Mouse (Mus musculus) midbrain, embryonic 11.5 days (tissue): ENCODE data around the gene Tmem211. TPM values are rescaled to one million over a fixed set of nuclear protein-coding genes. Genes with fewer than 3 reads are reported as not detected.
A peak's percentile ranks its signal among the peaks of the same experiment; 100 is the strongest.

Experiments used
- ATAC-seq: fragments of 200-750 bp; cut with Nextera tagmentation; 2 replicates; pipeline ENCODE4 v1.8.0; 2017; ENCODE audit warnings: moderate TSS enrichment, moderate library complexity; ENCODE audit not compliant: low FRiP score
- DNase-seq: peaks from one replicate; pipeline ENCODE4 v3.0.0; 2015; ENCODE audit warnings: low spot score; ENCODE audit errors: missing footprints
- H3K27ac ChIP-seq: fragments of 300-500 bp; sonication (generic); 2 replicates; pipeline ENCODE4 v1.5.1; 2014; ENCODE audit warnings: low read depth, low read length
- H3K27me3 ChIP-seq: fragments of 300-500 bp; sonication (generic); 2 replicates; pipeline ENCODE4 v1.6.1; 2014; ENCODE audit warnings: mild to moderate bottlenecking, low read length, moderate library complexity, mixed read lengths; ENCODE audit not compliant: control insufficient read depth, insufficient read depth
- H3K36me3 ChIP-seq: fragments of 300-500 bp; sonication (generic); 2 replicates; pipeline ENCODE4 v1.6.1; 2014; ENCODE audit warnings: mild to moderate bottlenecking, low read length, moderate library complexity, mixed read lengths; ENCODE audit not compliant: control insufficient read depth, insufficient read depth
- H3K4me1 ChIP-seq: fragments of 300-500 bp; sonication (generic); 2 replicates; pipeline ENCODE4 v1.6.1; 2014; ENCODE audit warnings: low read length; ENCODE audit not compliant: control insufficient read depth, insufficient read depth
- H3K4me2 ChIP-seq: fragments of 300-500 bp; sonication (generic); 2 replicates; pipeline ENCODE4 v1.6.1; 2014; ENCODE audit warnings: mild to moderate bottlenecking, moderate library complexity
- H3K4me3 ChIP-seq: fragments of 300-500 bp; sonication (generic); 2 replicates; pipeline ENCODE4 v1.5.1; 2014; ENCODE audit warnings: low read depth, low read length
- H3K9ac ChIP-seq: fragments of 300-500 bp; sonication (generic); 2 replicates; pipeline ENCODE4 v1.6.1; 2014; ENCODE audit warnings: low read length
- H3K9me3 ChIP-seq: fragments of 300-500 bp; sonication (generic); 2 replicates; pipeline ENCODE4 v1.6.1; 2016; ENCODE audit warnings: low read length; ENCODE audit not compliant: control insufficient read depth
- WGBS: fragments of 180-500 bp; shearing (Covaris S2); extraction: QIAGEN DNeasy Blood & Tissue Kit; methylation state at CpG from one replicate; pipeline ENCODE4 v1.1.7; 2014; 5-methylcytosine and 5-hydroxymethylcytosine counted together
- polyA plus RNA-seq: library from polyadenylated mRNA; unstranded; fragments of >200 nt; fragmentation: Nextera tagmentation; extraction: Ambion mirVana; gene quantifications from 2 replicates; pipeline ENCODE4 v1.2.1, GENCODE M21; 2014

Gene Tmem211
- polyA plus RNA-seq, 1 experiment from 2014 or later: 0.16 TPM

DNA sequence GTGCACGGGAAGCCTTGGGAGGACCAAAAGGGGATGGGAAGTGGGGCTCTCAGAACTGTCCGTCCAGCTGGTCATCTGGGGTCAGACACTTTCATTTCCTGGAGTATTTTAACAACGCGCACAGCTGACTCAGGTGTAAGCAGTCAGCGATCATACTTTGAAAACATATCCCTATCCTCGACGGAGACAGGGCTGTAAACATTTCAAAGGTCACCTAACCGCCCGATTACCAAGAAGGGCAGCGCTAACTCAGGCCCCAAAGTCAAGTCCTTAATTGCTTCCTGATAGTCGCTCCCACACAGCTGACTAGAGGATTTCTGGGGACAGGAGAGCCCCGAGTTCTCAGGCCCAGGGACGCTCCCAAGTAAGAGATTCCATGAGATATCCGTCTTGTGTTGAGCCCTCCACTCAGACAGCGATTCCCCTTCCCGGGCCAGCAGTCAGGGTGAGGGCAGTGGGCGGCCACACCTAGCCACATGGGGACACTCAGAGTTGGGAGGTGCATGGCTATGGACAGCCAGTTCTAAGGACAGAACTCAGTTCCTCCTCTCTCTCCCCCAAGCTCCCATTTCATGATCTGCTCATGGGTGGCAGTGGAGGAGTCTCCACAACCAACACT, 8.0 kb upstream of the Tmem211 start:
- Histone ChIP-seq H3K36me3 (no peaks in the 10 kb centered on the region), H3K9ac (no peak overlapping the region), H3K27ac (no peak overlapping the region), H3K4me3 (no peak overlapping the region), H3K4me2 (no peak overlapping the region), H3K4me1 (peaks cover 5% of the 10 kb centered on the region), H3K27me3 (no peaks in the 10 kb centered on the region), H3K9me3 (no peaks in the 10 kb centered on the region)
- DNase-seq (no peak), ATAC-seq (no peak)
- WGBS: 88% methylated on average over 17 of the region's 17 CpGs

DNA sequence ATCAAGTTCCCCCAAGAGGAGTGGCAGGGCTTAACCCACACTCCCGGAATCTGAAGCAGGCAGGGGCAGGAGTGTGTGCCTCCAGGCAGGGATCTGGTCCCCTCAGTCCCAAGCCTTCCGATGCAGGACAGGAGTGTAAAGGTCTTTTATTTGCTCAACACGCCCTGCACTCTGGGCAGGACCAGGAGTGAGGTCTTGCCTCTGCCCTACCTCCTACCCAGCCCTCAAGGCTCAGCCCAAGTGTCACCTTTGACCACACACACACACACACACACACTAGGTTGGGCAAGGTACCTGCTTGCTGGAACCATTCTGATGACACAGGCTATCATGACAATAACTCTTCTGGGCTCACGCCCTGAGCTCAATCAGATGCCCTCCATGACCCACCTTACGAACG, 7.3 kb upstream of the Tmem211 start:
- Histone ChIP-seq H3K9me3 (no peaks in the 10 kb centered on the region), H3K4me2 (no peak overlapping the region), H3K4me1 (peaks cover 5% of the 10 kb centered on the region), H3K27ac (no peak overlapping the region), H3K4me3 (no peak overlapping the region), H3K27me3 (no peaks in the 10 kb centered on the region), H3K36me3 (no peaks in the 10 kb centered on the region), H3K9ac (no peak overlapping the region)
- 88% methylated on average over 6 of the region's 6 CpGs for WGBS
- DNase-seq (no peak), ATAC-seq (no peak)

DNA sequence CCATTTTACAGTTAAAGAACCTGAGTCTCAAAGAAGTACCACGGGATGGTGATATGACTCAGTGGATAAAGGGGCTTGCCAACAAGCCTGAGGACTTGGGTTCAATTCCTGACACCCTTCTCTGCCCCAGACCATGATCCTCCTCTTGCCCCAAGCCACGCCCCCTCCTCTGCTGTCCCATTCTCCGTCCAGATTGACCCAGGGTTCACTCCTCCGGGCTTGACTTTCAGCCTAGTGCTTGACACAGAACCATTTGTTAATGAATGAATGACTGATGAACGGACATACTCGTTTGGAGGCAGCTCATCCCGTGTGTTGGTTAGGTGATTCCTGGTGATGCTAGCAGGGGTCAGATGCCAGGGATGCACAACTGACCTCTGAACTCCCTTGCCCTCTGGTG, 6.8 kb upstream of the Tmem211 start:
- H3K4me1 ChIP-seq: peaks cover 5% of the 10 kb centered on the region
- peak overlapping the region; percentile 73; the same call in 1 of the 2 replicates for H3K4me3 ChIP-seq
- H3K36me3 ChIP-seq: no peaks in the 10 kb centered on the region
- ATAC-seq (no peak), DNase-seq (no peak)
- H3K9me3 ChIP-seq: no peaks in the 10 kb centered on the region
- H3K27me3 ChIP-seq: no peaks in the 10 kb centered on the region
- no peak overlapping the region for H3K27ac ChIP-seq
- H3K4me2 ChIP-seq: no peak overlapping the region
- 74% methylated on average over 7 of the region's 7 CpGs for WGBS
- H3K9ac ChIP-seq: no peak overlapping the region

DNA sequence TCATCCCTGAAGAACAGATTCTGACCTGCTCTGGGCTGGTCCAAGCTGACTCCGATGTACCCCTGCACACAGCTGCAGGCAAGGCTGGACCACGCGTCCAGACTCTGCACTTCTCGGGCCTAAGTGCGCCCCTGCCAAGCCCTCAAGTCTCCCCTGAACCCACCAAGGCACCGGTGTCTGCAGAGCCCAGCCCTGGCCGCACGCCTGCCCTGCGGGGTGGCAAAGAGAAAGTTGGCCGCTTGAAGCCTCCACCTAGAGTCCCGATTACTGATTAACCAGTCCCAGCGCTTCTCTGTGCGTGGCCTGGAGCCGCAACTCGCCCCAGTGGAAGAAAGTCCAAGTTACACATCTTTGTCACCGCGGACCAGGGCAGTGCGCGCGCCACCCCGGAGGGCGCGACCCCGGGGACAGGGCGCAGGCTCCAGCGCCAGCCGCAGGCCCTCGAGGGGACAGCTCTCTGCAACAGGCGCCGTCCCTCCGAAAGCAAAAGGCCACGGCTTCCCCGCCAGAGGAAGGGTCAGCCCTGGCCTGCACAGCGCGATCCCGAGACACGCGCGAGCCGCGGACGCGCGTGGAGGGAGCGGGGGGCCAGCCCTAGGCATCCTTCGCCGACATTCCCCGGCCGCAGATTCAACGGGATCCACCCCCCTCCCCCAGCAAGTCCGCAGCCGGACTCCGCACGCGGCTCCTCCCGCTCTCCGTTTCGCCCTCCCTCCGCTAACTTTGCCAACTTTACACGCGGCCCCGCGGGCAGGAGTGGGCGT, 6.1 kb upstream of the Tmem211 start:
- Histone ChIP-seq H3K36me3 (no peaks in the 10 kb centered on the region), H3K4me2 (peak overlapping the region; percentile 95), H3K9me3 (no peaks in the 10 kb centered on the region), H3K27me3 (no peaks in the 10 kb centered on the region), H3K4me3 (peak overlapping the region; percentile 73), H3K27ac (no peak overlapping the region), H3K4me1 (peaks cover 5% of the 10 kb centered on the region), H3K9ac (peak overlapping the region; percentile 75)
- DNase-seq: peak; percentile 91
- WGBS: 2% methylated on average over 64 of the region's 64 CpGs
- peak; percentile 43 for ATAC-seq

DNA sequence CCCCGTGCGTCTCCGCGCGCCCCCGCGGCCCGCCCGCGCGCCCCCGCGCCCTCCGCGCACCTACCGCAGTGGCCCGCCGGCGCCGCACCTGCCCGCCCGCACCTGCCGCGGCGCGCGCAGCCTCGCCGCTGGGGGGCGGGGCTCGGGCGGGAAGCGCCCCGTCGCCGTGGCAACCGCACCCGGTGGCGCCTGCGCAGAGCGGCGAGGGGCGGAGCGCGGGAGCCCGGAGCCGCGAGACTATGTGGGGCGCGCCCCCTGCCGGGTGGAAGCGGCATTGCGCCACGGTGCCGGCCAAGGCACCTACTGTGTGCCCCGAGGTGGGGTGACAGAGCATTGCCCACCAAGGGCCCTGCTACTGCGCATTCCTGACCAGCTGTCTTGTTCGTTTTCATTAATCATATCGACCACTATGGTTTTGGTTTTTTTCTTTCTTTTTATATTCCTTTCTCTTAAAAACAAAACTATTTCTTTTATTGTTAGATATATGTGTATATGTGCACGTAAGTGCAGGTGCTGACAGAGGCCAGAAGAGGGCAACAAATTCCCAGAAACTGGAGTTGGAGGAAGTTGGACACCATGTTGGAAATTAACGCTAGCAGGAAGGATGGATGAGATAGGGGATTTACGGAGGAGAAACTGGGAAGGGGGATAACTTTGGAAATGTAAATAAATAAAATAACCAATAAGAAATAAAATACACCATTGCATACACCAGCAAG, 5.4 kb upstream of the Tmem211 start, which contains the start of gene 2900026A02Rik:
2900026A02Rik (minus strand) TSS at position 90 of the 719 bp plus-strand sequence.
- ATAC-seq: peak; percentile 47
- peak within 1 kb of the TSS; percentile 75 for H3K9ac ChIP-seq
- peak; percentile 98 for DNase-seq
- H3K4me2 ChIP-seq: peak within 1 kb of the TSS; percentile 95
- H3K27ac ChIP-seq: no peak within 1 kb of the TSS
- H3K9me3 ChIP-seq: no peaks in the 10 kb centered on the region
- 10% methylated on average over 47 of the region's 62 CpGs for WGBS
- no peaks in the 10 kb centered on the region for H3K36me3 ChIP-seq
- peak within 1 kb of the TSS; percentile 73 for H3K4me3 ChIP-seq
- peaks cover 9% of the 10 kb centered on the region for H3K4me1 ChIP-seq
- no peaks in the 10 kb centered on the region for H3K27me3 ChIP-seq

DNA sequence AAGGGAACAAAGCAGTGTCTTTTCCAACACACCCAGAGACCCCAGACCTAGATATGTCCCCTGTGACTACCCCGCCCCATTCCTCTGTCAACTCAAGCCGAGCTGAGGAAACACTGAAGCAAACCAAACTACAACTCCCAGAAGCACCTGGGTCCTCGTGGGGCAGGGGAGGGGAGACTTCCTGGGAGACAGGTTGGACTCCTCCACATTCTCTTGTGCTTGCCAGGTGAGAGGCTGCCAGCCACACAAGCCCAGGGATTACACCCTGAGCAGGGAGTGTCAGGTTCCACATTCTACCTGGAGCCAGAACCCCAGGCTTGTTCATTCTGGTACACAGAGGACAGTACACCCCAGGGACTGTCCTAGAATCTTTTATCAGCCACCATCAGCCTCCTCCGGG, 2.8 kb upstream of the Tmem211 start:
- DNase-seq (no peak), ATAC-seq (no peak)
- Histone ChIP-seq H3K4me1 (peaks cover 9% of the 10 kb centered on the region), H3K9me3 (no peaks in the 10 kb centered on the region), H3K4me2 (no peak overlapping the region), H3K36me3 (no peaks in the 10 kb centered on the region), H3K9ac (no peak overlapping the region), H3K27ac (no peak overlapping the region), H3K27me3 (no peaks in the 10 kb centered on the region), H3K4me3 (no peak overlapping the region)
- 67% methylated on average over 4 of the region's 4 CpGs for WGBS

DNA sequence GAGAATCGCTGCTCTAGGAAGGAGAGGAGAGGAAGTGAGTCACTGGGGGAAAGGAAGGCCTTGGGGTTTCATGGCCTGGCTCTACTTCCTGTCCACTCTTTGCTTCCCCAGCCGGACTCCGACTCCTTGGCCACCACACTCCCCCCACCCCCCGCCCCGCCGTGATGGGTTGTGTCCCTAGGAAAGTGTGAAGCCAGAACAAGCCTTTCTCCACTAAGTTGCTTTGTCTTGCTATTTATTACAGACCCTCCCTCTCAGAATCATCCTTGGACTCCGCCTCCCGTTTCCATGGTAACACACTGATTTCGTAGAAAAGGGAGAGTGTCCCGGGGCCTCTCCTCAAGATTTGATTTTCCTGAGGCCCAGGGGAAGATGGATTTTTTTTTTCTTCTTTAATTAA, 1.4 kb upstream of the Tmem211 start:
- peak overlapping the region; percentile 35; the same call in 1 of the 2 replicates for H3K4me2 ChIP-seq
- H3K9ac ChIP-seq: no peak overlapping the region; the same call in 1 of the 2 replicates
- peaks cover 9% of the 10 kb centered on the region for H3K4me1 ChIP-seq
- H3K27me3 ChIP-seq: no peaks in the 10 kb centered on the region
- 10% methylated on average over 10 of the region's 10 CpGs for WGBS
- H3K27ac ChIP-seq: no peak overlapping the region
- H3K4me3 ChIP-seq: no peak overlapping the region
- no peaks in the 10 kb centered on the region for H3K36me3 ChIP-seq
- DNase-seq: peak; percentile 93
- H3K9me3 ChIP-seq: no peaks in the 10 kb centered on the region
- no peak for ATAC-seq

DNA sequence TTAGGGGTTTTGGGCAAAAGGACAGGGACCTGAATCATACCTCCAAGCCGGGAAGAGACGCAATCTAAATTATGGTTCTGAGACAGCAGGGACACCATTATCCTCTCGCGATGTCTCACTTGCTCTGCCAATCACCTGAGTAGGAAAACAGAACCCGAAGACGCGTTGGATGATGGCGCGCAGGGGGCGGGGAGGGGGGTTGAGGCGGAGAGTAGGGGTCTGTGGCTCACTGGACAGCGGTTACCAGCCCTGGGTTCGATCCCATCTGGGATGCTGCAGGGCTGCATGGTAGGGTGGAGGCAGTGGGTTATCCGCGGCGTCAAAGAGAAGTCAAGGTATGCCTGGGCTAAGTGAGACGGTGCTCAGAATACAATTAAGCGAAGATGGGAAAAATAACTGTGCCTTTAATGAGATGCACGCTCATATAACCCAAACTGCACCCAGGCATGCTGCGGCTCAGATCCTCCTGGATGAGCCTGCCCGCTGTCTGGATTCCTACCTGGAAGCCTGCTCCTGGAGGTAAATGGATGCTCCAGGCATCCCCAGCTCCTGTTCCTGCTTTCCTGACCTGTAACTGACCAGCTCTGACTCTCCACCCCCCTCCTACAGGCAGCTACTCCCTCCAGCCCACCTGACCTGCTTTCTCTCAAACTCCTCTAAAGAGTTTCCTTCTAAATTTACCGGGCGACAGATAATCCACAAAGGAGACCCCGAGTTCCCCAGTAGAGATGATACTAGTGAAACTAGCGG, 848 bp upstream of the Tmem211 start:
- H3K27ac ChIP-seq: no peak overlapping the region
- H3K9me3 ChIP-seq: no peaks in the 10 kb centered on the region
- no peak overlapping the region for H3K4me3 ChIP-seq
- WGBS: 14% methylated on average over 25 of the region's 25 CpGs
- peak overlapping the region; percentile 35 for H3K4me2 ChIP-seq
- no peaks in the 10 kb centered on the region for H3K36me3 ChIP-seq
- peak; percentile 89 for DNase-seq
- H3K9ac ChIP-seq: peak overlapping the region; percentile 44; the same call in 1 of the 2 replicates
- peaks cover 5% of the 10 kb centered on the region for H3K4me1 ChIP-seq
- ATAC-seq: peak; percentile 43
- H3K27me3 ChIP-seq: no peaks in the 10 kb centered on the region
